Mouse (Mus musculus) right cerebral cortex, postnatal 14 days (tissue): ENCODE measurements at regions not wholly inside any gene's neighbourhood (a gene's known extent, or its start where the extent isn't known, plus 50 kb on each side); places are given as distances from the start of the nearest gene placed in this dataset.

Source experiments
- DNase-seq: peaks from one replicate; pipeline ENCODE4 v3.0.0; 2022

GRCm38 (mm10) chr14:14596057-14596809 is 105.8 kb upstream of the Slc4a7 start:
- DNase-seq: no peak

DNA sequence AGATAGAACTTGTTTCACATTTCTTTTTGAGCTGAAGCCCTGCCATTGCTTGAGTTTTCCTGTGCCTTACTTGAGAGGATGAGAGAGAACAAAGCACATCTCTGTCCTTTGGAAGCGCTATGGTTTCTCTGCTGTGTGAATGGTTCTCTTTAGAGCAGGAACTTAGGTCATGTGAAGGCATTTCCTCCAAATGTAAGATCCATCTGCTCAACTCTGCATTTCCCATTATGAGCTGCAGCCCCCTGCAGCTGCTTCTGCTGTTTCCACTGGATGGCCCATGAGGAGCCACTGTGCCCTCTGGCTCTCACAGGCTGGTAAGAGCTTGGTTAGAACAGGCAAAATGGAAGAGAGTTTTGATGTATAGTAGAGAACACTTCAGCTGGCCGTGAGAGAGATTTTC is 102.5 kb upstream of the Slc4a7 start:
- no peak for DNase-seq

GRCm38 (mm10) chr14:14599990-14600389 is 102.1 kb upstream of the Slc4a7 start:
- DNase-seq: no peak

GRCm38 (mm10) chr14:14603439-14603838 is 98.6 kb upstream of the Slc4a7 start:
- DNase-seq: no peak

DNA sequence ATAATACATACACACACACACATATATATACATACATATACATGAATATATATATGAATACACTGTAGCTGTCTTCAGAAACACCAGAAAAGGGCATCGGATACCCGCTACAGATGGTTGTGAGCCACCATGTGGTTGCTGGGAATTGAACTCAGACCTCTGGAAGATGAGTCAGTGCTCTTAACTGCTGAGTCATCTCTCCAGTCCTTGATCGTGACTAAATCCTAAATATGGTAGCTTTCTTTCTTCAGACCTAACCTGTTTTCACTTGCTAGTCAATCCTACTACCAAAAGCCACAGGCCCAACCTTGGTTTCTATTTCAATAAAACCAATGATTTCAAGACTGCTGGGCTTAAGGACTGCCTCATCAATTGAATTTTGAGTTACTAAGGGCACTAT is 95.0 kb upstream of the Slc4a7 start:
- no peak for DNase-seq

DNA sequence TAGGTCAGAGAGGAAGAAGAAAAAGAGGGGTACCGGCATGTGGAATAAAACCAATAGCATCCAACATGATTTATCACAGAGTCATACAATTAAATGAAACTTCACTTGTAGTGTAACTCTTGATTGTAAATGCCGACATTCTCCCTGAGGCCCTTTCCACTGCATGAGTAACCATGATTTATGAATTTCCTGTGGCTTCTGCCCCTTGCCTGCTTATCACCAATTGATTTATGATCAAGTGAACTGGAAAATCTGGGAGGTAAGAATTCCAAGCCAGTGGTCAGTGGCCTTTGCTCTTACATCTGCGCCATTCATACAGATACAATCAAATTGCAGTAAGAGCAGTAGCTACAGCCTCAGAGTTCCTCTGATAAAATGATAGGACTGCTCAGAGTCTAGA is 89.8 kb upstream of the Slc4a7 start:
- DNase-seq: no peak

- DNase-seq: no peak
These were observed 81.8 kb upstream of the Slc4a7 start for GRCm38 (mm10) chr14:14620316-14620715.

DNA sequence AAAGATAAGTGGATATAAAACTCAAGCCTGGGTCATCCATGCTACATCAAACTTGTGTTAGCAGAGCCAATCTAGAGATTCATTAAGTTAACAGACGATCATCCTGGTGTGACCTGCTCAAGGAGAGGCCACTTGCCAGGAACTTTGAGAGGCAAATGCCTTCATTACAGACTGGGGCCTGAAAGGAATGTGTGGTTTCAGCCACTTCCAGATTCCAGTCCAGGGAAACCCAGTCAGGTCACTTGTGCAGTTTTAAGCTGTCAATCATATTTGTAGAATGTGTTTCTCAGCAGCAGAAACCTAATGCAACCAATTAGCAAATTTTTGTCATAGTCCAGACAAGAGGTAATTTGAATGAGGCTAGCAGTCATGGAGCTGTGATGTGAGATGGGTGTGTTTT is 73.4 kb upstream of the Slc4a7 start:
- no peak for DNase-seq

GRCm38 (mm10) chr14:14631750-14632149 is 70.3 kb upstream of the Slc4a7 start:
- no peak for DNase-seq

DNA sequence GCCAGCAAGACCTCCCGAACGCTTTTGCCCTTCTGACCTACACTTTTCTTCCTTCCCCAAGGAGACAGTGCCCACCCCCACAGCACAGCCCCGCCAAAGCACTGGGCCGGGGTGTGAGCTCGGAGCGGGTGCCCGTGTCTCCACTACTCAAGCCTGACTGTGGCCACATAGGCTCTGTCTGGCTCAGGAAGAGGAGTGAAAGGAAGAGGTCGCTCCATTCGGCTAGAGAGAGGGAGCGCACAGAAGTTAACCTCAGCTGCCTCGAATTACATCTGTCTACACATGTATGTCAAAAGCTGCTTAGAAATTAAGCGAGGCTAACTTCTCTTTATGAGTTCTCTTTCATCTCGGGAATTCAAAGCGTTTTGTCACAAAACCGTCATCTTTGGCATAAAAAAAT is 69.6 kb upstream of the Slc4a7 start:
- DNase-seq: peak; percentile 7

DNA sequence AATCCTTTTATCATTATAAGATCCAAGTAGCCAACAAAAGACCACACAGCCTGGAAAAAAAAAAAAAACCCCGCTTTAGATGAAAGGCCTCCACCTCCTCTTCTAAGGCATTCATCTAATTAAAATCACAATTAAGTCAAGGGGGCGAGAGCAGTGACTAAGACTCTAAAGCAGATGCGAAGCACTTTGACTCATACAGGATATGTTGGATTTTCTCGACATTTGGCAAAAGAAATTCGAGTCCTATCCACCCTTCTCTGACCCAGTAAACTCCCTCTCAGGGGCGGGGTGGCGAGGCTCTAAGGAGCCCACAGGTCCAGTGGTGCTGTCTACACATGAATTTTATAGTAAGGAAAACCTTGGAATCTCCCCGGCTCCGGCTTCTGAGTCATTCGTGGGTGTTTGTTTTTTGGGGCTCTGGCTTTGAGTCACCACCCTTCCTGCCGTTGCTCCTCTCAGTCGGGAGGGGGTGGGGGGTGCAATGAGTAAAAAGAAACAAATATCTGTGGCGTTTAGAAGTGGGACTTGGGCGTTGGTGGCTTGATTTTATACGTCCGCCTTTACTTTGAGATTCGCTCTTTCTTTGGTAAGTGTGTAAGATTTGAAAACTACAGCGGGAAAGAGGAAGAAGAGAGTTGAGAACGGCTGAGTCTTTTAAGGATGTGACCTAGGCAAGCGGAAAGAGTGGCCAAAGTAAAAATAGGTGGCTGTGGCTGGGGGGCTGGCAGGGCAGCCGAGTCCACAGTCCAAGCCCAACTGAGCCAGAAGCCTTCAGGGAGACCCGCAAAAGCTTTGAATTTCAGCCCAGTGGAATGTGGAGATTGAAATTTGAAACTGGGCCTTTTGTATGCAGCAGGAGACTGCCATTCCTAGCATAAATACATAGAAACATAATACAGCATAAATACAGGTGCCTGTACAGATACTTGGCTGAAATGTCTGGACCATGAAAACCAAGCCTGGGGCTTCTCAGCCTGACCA is 68.8 kb upstream of the Slc4a7 start:
- peak; percentile 21 for DNase-seq

DNA sequence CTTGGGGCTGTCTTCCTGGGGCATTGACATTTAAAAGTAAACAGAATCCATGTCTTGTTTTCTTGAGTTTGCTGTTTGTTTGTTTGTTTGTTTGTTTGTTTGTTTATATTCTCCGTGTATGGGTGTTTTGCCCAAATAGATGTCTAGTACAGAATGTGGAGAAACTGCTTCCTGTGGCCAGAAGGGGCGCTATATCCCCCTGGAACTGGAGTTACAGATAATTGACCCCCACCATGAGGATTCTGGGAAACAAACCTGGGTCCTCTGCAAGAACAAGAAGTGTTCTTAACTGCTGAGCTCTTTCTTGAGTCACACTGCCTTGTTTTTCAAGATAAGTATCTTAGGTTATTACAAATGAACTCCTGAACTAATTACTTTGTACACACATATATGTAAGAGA is 68.1 kb upstream of the Slc4a7 start:
- DNase-seq: no peak

DNA sequence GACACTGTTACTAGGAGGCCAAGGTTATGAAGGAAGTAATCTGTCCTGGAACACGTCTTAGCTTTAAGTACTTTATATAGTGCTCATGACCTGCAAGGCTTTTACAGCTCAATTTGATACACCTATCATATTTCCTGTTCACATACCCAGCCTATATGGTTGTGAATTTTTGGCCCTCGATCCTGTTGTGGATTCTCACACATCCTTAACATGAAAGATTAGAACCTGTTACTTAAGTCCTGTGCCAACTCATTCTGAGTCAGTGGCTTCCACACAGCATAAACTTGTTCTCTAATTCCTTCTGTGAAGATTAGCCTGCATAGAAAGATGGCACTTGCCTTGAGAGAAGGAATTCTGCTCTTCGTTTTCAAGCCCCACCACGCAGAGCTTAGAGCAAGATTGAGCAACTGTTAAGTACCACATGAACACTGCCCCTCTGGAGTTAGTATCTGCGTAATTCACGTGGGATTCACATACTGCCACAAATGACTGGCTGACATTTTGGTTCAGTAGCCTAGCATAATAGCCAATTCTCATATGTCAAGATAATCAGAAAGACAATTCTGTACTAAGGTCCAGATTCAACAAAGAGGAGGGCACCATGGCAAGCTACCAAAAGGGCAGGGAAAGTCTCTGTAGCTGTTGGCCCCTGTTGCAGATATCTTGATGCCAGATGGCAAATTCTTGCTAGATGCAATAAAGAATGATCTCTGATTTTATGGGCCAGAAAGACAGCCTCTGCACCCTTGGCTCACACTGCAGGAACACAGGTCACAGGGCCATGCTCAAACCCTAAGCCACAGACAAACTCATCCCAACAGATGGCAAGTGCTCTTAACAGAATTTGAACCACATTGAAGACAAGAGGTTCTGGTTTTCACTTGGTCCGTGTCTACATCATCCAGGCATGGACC is 62.7 kb upstream of the Slc4a7 start:
- DNase-seq: no peak

DNA sequence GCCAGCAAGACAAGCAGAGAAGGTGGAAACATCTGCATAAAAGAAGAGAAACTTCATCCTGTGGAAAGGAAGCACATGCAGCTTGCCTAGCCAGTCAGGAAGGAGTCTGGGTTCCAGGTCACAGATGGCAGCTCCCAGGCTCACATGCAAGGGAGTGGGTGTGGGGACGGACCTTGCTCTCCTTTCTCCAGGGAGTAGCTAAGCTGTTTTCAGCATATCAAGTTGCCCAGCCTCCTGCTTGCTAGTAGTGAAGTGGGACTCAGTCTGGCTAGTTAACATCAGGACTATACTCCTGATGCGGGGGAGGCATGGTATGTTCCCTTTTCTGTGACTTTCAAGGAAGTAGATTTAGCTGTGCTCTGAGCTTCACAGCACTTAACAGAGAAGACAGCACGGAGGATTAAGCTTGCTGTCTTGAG is 62.0 kb upstream of the Slc4a7 start:
- DNase-seq: no peak

DNA sequence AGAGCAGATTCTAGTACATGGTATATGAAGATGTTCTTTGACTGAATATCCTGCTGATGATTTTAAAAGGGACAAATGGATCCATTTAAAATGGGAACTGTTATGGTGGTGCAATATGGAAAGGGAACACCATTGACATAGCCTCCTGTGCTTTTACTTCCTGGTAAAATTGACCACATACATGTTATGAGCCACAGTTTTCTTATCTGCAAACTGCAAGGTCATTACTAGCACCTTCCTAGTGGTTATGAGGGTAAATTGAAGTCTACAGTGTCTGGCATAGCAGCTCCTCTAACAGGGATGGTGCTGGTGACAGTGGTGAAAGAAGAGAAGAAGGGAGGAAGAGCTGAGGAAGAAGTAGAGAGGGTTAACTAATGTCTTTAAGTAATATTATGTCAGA is 61.5 kb upstream of the Slc4a7 start:
- no peak for DNase-seq

DNA sequence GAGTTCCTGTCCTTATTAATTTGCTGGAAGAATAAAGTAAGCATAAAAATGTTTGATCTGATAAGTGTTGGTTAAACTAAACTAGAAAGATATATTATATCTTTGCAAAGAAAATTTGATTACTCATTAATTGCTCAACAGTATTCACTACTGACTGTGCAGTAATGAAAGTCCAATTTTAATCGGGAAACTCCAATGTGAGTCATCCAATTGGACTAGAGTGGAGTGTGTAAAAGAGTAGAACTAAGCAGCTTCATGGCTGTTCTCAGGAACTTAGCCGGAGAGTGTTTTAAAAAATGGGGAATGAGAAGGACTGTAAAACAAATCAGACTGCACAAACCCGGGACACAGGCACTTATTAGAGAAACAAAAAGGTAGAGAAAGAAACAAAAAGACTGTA is 58.5 kb upstream of the Slc4a7 start:
- DNase-seq: no peak

GRCm38 (mm10) chr14:14645084-14645483 is 57.0 kb upstream of the Slc4a7 start:
- DNase-seq: no peak
